Mouse (Mus musculus): ENCODE data around the gene Gm10681. TPM values are rescaled to one million over a fixed set of nuclear protein-coding genes. Genes with fewer than 3 reads are reported as not detected.
"Not testable (repeated sequence)": the region's sequence is repeated elsewhere in the genome, so short reads cannot be mapped to it uniquely, and the experiment has no call there.

Gene Gm10681
- polyA plus RNA-seq (2016; fragmentation: Nextera tagmentation; extraction: Ambion mirVana) = not detected in 2 replicates

GRCm38 (mm10) chr3:98588707-98589106 is at the start of gene Gm10681:
TSS of gene Gm10681 (minus strand) at chr3:98588807.
- Histone ChIP-seq H3K9me3 (no peaks in the 10 kb centered on the region), H3K4me3 (no peak within 1 kb of the TSS), H3K4me1 (no peaks in the 10 kb centered on the region), H3K27me3 (ENCODE audit: poor library complexity, severe bottlenecking) (no peaks in the 10 kb centered on the region), H3K36me3 (replicated peaks) (no peaks in the 10 kb centered on the region), H3K27ac (no peak within 1 kb of the TSS)
- no peak for DNase-seq (ENCODE audit: extremely low spot score, low spot score)

- no peak overlapping the region for H3K27ac ChIP-seq
- H3K4me3 ChIP-seq = no peak overlapping the region
- 95% methylated on average over 1 of the region's 1 CpGs for WGBS
- no peaks in the 10 kb centered on the region for H3K9me3 ChIP-seq
- H3K4me1 ChIP-seq = no peaks in the 10 kb centered on the region
- no peaks in the 10 kb centered on the region for H3K36me3 ChIP-seq (replicated peaks)
- no peak for DNase-seq (ENCODE audit: extremely low spot score, low spot score)
- H3K27me3 ChIP-seq (ENCODE audit: poor library complexity, severe bottlenecking) = no peaks in the 10 kb centered on the region
Measured at GRCm38 (mm10) chr3:98635145-98635544, 46.5 kb upstream of the Gm10681 start.

DNA sequence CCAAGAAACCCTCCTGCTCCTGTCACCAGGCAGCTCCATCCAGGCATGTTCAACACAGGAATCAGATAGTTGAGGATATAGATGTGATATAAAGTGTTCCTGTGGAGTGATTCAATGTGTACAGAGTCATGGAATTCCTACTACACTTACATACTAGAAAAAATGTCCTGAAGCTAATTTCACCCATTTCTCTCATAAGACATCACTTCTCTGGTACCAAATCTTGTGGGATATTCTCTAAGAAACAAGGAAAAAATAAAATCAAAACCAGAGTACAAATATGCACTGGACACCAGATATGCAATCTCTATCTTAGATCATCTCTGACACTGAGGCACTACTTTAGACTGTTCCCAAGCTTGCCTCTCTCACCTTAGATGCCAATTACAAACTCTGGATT is 41.5 kb upstream of the Gm10681 start, which contains the start of gene Hsd3b5:
Gene Hsd3b5 (minus strand): TSS at position 101 of the 400 bp plus-strand sequence.
- Histone ChIP-seq H3K4me3 (no peak within 1 kb of the TSS), H3K36me3 (replicated peaks) (no peaks in the 10 kb centered on the region), H3K9me3 (no peaks in the 10 kb centered on the region), H3K4me1 (no peaks in the 10 kb centered on the region), H3K27me3 (ENCODE audit: poor library complexity, severe bottlenecking) (no peaks in the 10 kb centered on the region), H3K27ac (no peak within 1 kb of the TSS)
- DNase-seq (ENCODE audit: extremely low spot score, low spot score) = no peak

- Histone ChIP-seq H3K4me3 (no peak overlapping the region), H3K9me3 (no peaks in the 10 kb centered on the region), H3K4me1 (no peaks in the 10 kb centered on the region), H3K27ac (no peak overlapping the region), H3K36me3 (replicated peaks) (no peaks in the 10 kb centered on the region), H3K27me3 (ENCODE audit: poor library complexity, severe bottlenecking) (no peaks in the 10 kb centered on the region)
- DNase-seq (ENCODE audit: extremely low spot score, low spot score) = no peak
- 93% methylated on average over 3 of the region's 3 CpGs for WGBS
Measured at GRCm38 (mm10) chr3:98629633-98630032, 41.0 kb upstream of the Gm10681 start.

DNA sequence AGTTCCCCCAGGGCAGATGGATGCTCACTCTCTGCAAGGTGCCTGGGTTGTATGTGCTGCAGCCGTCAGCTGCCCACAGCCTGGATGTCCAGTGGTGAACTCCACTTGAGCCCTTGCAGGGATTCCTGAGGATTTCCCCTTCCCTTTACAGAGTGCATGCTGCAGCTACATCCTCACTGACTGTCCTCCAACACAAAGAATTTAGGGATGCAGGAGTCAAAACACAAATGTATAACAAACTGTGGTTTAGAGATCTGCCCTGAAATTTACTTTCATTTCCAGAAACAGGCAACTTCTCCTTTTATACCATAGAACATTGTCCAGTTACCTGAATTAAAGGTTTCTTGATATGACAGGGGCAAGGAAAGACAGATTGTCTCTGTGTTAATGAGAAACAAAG is 28.2 kb upstream of the Gm10681 start:
- H3K9me3 ChIP-seq; H3K36me3 ChIP-seq (replicated peaks); H3K27me3 ChIP-seq (ENCODE audit: poor library complexity, severe bottlenecking); DNase-seq (ENCODE audit: extremely low spot score, low spot score); H3K4me3 ChIP-seq; H3K4me1 ChIP-seq; H3K27ac ChIP-seq: not testable (repeated sequence)
- 75% methylated on average over 1 of the region's 1 CpGs for whole genome bisulfite sequencing

DNA sequence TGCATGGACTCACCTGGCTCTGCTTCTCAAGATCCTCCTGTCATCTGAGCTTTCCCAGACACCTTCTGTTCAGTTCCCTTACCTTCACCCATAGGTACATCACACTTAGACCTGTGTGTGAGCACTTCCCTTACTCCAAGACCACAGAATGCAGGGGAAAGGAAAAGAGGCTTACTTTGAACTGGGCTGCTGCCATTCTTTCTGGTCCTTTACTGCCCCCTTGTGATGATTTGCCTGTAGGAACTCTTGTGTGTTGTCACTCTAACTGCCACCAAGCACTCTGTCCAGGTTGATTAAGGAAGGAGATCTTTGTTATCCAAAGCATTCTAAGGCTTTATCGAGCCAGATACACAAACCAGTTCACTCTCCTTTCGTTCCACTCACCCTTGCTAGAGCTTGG is 27.6 kb upstream of the Gm10681 start:
- not testable (repeated sequence) for H3K36me3 ChIP-seq (replicated peaks); H3K27ac ChIP-seq; H3K4me1 ChIP-seq; H3K27me3 ChIP-seq (ENCODE audit: poor library complexity, severe bottlenecking); H3K4me3 ChIP-seq; DNase-seq (ENCODE audit: extremely low spot score, low spot score); H3K9me3 ChIP-seq
- WGBS = 26% methylated on average over 2 of the region's 2 CpGs

- not testable (repeated sequence) for DNase-seq (ENCODE audit: extremely low spot score, low spot score); H3K4me3 ChIP-seq
Measured at GRCm38 (mm10) chr3:98614406-98614927, 25.9 kb upstream of the Gm10681 start.

GRCm38 (mm10) chr3:98613963-98614362 is 25.4 kb upstream of the Gm10681 start:
- no peaks in the 10 kb centered on the region for H3K27me3 ChIP-seq (ENCODE audit: poor library complexity, severe bottlenecking)
- no peaks in the 10 kb centered on the region for H3K4me1 ChIP-seq
- DNase-seq (ENCODE audit: extremely low spot score, low spot score) = no peak
- H3K4me3 ChIP-seq = no peak overlapping the region
- H3K27ac ChIP-seq = no peak overlapping the region
- no peaks in the 10 kb centered on the region for H3K9me3 ChIP-seq
- H3K36me3 ChIP-seq (replicated peaks) = no peaks in the 10 kb centered on the region

More at GRCm38 (mm10) chr3:98614406-98614927, 25.9 kb upstream of the Gm10681 start:
- not testable (repeated sequence) for H3K27me3 ChIP-seq (ENCODE audit: poor library complexity, severe bottlenecking); H3K27ac ChIP-seq; H3K9me3 ChIP-seq; H3K36me3 ChIP-seq (replicated peaks); H3K4me1 ChIP-seq
- WGBS = 61% methylated on average over 2 of the region's 2 CpGs

DNA sequence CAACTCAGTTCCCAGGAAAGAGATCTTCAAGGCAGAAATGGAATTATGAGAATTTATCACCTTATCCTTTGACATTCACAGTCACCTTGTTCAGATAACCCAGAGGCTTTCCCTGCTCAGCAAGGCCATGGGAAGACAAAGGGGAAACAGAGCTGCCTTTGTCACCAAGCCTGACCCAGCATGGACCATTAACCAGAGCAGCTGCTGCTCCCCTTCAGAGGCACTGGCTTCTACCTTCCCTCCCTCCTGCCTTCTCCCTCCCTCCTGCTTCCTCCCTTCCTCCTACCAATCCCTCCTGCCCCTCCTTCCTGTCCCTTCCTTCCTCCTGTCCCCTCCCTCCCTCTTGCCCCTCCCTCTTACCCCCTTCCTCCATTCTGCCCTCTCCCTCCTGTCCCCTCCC is 24.9 kb upstream of the Gm10681 start:
- H3K4me3 ChIP-seq = not testable (repeated sequence)

DNA sequence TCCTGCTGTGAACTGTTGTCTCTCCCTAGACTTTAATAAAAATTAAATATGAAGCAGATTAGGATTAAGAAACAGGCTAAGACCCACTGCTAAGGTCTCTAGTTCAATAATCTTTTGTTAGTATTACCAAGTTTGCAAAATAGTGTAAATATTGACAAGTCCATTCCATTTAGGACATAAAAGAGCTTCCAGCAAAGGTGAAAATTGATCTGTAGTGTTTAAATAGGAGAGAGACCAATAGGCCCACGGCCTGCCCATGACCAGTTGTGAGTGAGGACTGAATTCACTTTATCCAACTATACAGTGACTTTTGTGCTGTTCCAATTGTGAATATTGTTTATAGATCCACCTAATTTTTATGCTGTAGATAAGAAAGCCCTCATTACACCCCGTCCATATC is 886 bp downstream of the Gm10681 start:
- Histone ChIP-seq H3K36me3 (replicated peaks) (no peaks in the 10 kb centered on the region), H3K4me3 (no peak overlapping the region), H3K27me3 (ENCODE audit: poor library complexity, severe bottlenecking) (no peaks in the 10 kb centered on the region), H3K9me3 (no peaks in the 10 kb centered on the region), H3K27ac (no peak overlapping the region), H3K4me1 (no peaks in the 10 kb centered on the region)
- no peak for DNase-seq (ENCODE audit: extremely low spot score, low spot score)
- 87% methylated on average over 2 of the region's 2 CpGs for WGBS

More for the DNA sequence above, 24.9 kb upstream of the Gm10681 start:
- not testable (repeated sequence) for H3K4me1 ChIP-seq; DNase-seq (ENCODE audit: extremely low spot score, low spot score); H3K27me3 ChIP-seq (ENCODE audit: poor library complexity, severe bottlenecking); H3K27ac ChIP-seq; H3K9me3 ChIP-seq; H3K36me3 ChIP-seq (replicated peaks)

- H3K4me3 ChIP-seq = not testable (repeated sequence)
Measured at GRCm38 (mm10) chr3:98582622-98583021, 6.0 kb downstream of the Gm10681 start.

GRCm38 (mm10) chr3:98582202-98582601 is 6.4 kb downstream of the Gm10681 start:
- H3K36me3 ChIP-seq (replicated peaks); H3K27me3 ChIP-seq (ENCODE audit: poor library complexity, severe bottlenecking); H3K4me1 ChIP-seq; H3K27ac ChIP-seq; H3K9me3 ChIP-seq; H3K4me3 ChIP-seq; DNase-seq (ENCODE audit: extremely low spot score, low spot score): not testable (repeated sequence)
- no CpG with 5 or more reads among the region's 1 CpGs for WGBS

More at GRCm38 (mm10) chr3:98582622-98583021, 6.0 kb downstream of the Gm10681 start:
- not testable (repeated sequence) for H3K36me3 ChIP-seq (replicated peaks); H3K27ac ChIP-seq; H3K4me1 ChIP-seq; H3K27me3 ChIP-seq (ENCODE audit: poor library complexity, severe bottlenecking); H3K9me3 ChIP-seq; DNase-seq (ENCODE audit: extremely low spot score, low spot score)

- DNase-seq (ENCODE audit: extremely low spot score, low spot score) = not testable (repeated sequence)
- WGBS = 100% methylated on average over 1 of the region's 1 CpGs
Measured at GRCm38 (mm10) chr3:98581024-98581423, 7.6 kb downstream of the Gm10681 start.

GRCm38 (mm10) chr3:98567717-98568116 is 20.9 kb downstream of the Gm10681 start:
- not testable (repeated sequence) for H3K4me1 ChIP-seq; DNase-seq (ENCODE audit: extremely low spot score, low spot score); H3K4me3 ChIP-seq; H3K27ac ChIP-seq; H3K27me3 ChIP-seq (ENCODE audit: poor library complexity, severe bottlenecking); H3K36me3 ChIP-seq (replicated peaks); H3K9me3 ChIP-seq
- WGBS = 81% methylated on average over 2 of the region's 2 CpGs

More at GRCm38 (mm10) chr3:98581024-98581423, 7.6 kb downstream of the Gm10681 start:
- not testable (repeated sequence) for H3K36me3 ChIP-seq (replicated peaks); H3K4me1 ChIP-seq; H3K4me3 ChIP-seq; H3K27me3 ChIP-seq (ENCODE audit: poor library complexity, severe bottlenecking); H3K9me3 ChIP-seq; H3K27ac ChIP-seq

All from forebrain, embryonic 10.5 days (tissue).